ENCODE assay signal across 16 mouse cellular contexts in genomic region chr6:99173066-99173901, GRCm38 (mm10).
A peak's percentile ranks its signal among the peaks of the same experiment; 100 is the strongest.
DNase-seq lines count a peak whose midpoint lies in the region; ATAC-seq and TF ChIP-seq lines count a peak whose summit lies in the region.
"Had no signal": no experiment of that assay in that cellular context is flagged by ENCODE, and none has a peak within 500 bp of the region (broad histone marks: within the 10 kb centered on the region; RNA-seq: fewer than 3 reads in every experiment).

No protein-coding gene starts in this region.

- H3K27me3 ChIP-seq in heart, embryonic 13.5 days (replicated peaks): no peaks in the 10 kb centered on the region
- no peaks in the 10 kb centered on the region for H3K27me3 ChIP-seq in midbrain, embryonic 11.5 days (ENCODE audit: control insufficient read depth, insufficient read depth, low read length)
- no peaks in the 10 kb centered on the region for H3K27me3 ChIP-seq in midbrain, embryonic 10.5 days (ENCODE audit: low read depth, poor library complexity, severe bottlenecking)
- no peaks in the 10 kb centered on the region for H3K27me3 ChIP-seq in liver, embryonic 14.5 days (ENCODE audit: control insufficient read depth, insufficient read depth, low read length)
- H3K27me3 ChIP-seq in stomach, postnatal 0 days (ENCODE audit: control insufficient read depth, insufficient read depth, low read length): no peaks in the 10 kb centered on the region
- H3K27me3 ChIP-seq: neural tube, embryonic 12.5 days had no signal

- TF ChIP-seq CTCF in liver, embryonic 14.5 days (IDR thresholded peaks at IDR 0.05; ENCODE audit: low read depth): no peak
- no peak for TF ChIP-seq CTCF in stomach, postnatal 0 days (IDR thresholded peaks at IDR 0.05; ENCODE audit: low read depth)

- peak overlapping the region; percentile 65 for H3K27ac ChIP-seq in heart, embryonic 13.5 days (replicated peaks)
- no peak overlapping the region for H3K27ac ChIP-seq in midbrain, embryonic 11.5 days (ENCODE audit: low read depth, low read length)
- H3K27ac ChIP-seq in midbrain, embryonic 10.5 days (replicated peaks): no peak overlapping the region
- H3K27ac ChIP-seq in liver, embryonic 14.5 days: peak overlapping the region; percentile 29
- peak overlapping the region; percentile 82 for H3K27ac ChIP-seq in stomach, postnatal 0 days (replicated peaks)
- H3K27ac ChIP-seq: neural tube, embryonic 12.5 days had no signal

- H3K36me3 ChIP-seq in heart, embryonic 13.5 days: no peaks in the 10 kb centered on the region
- H3K36me3 ChIP-seq in midbrain, embryonic 11.5 days (ENCODE audit: control insufficient read depth, insufficient read depth, low read length): no peaks in the 10 kb centered on the region
- H3K36me3 ChIP-seq in midbrain, embryonic 10.5 days: no peaks in the 10 kb centered on the region
- no peaks in the 10 kb centered on the region for H3K36me3 ChIP-seq in liver, embryonic 14.5 days (replicated peaks; ENCODE audit: control insufficient read depth, insufficient read depth, low read depth)
- H3K36me3 ChIP-seq in stomach, postnatal 0 days (ENCODE audit: control insufficient read depth, insufficient read depth, low read length): no peaks in the 10 kb centered on the region
- H3K36me3 ChIP-seq: neural tube, embryonic 12.5 days had no signal

- no peak for TF ChIP-seq EP300 in liver, embryonic 14.5 days (IDR thresholded peaks at IDR 0.05; ENCODE audit: low read depth)
- TF ChIP-seq EP300 in stomach, postnatal 0 days (optimal IDR thresholded peaks at IDR 0.05): no peak

- 19% methylated on average over 14 of the region's 14 CpGs for WGBS in heart, embryonic 13.5 days
- WGBS in midbrain, embryonic 11.5 days: 77% methylated on average over 14 of the region's 14 CpGs
- 72% methylated on average over 14 of the region's 14 CpGs for WGBS in midbrain, embryonic 10.5 days
- 40% methylated on average over 14 of the region's 14 CpGs for WGBS in liver, embryonic 14.5 days (ENCODE audit: insufficient replicate concordance)
- WGBS in stomach, postnatal 0 days: 28% methylated on average over 14 of the region's 14 CpGs

- DNase-seq in heart, adult 8-10 months (ENCODE audit: low spot score): no peak
- peak; percentile 49 for DNase-seq in midbrain, embryonic 11.5 days (ENCODE audit: low spot score, missing footprints)
- no peak for DNase-seq in midbrain, embryonic 10.5 days (ENCODE audit: low spot score)
- no peak for DNase-seq in liver, embryonic 14.5 days (ENCODE audit: low read depth in 3 of 3, low spot score in 3 of 3)
- peak; percentile 64 for DNase-seq in stomach, postnatal 0 days (ENCODE audit: low spot score)
- no peak for DNase-seq in ovary, postnatal 36 days (ENCODE audit: low spot score)
- no peak for DNase-seq in left cerebral cortex, adult 18-20 months (ENCODE audit: low spot score in 2 of 2)
- DNase-seq: cerebellum, adult 2 months; gastrocnemius, postnatal 36 days; kidney, postnatal 36 days; layer of hippocampus, postnatal 36 days; midbrain, embryonic 14.5 days; retina, postnatal 1 day; thymus, postnatal 14 days had no signal

- peaks cover 60% of the 10 kb centered on the region for H3K4me1 ChIP-seq in heart, embryonic 13.5 days
- H3K4me1 ChIP-seq in midbrain, embryonic 11.5 days (ENCODE audit: control insufficient read depth, insufficient read depth, low read length): no peaks in the 10 kb centered on the region
- H3K4me1 ChIP-seq in midbrain, embryonic 10.5 days: peaks cover 17% of the 10 kb centered on the region
- H3K4me1 ChIP-seq in liver, embryonic 14.5 days (replicated peaks; ENCODE audit: control insufficient read depth in 2 of 2, insufficient read depth in 2 of 2, low read length in 1 of 2): peaks cover 0 to 28% of the 10 kb centered on the region in 2 experiments; a peak in 2 of 4 replicates
- H3K4me1 ChIP-seq in stomach, postnatal 0 days (replicated peaks; ENCODE audit: control insufficient read depth, insufficient read depth): peaks cover 4% of the 10 kb centered on the region
- H3K4me1 ChIP-seq: neural tube, embryonic 12.5 days had no signal

- H3K9me3 ChIP-seq in heart, embryonic 13.5 days: no peaks in the 10 kb centered on the region
- no peaks in the 10 kb centered on the region for H3K9me3 ChIP-seq in midbrain, embryonic 11.5 days (ENCODE audit: control insufficient read depth, low read length)
- no peaks in the 10 kb centered on the region for H3K9me3 ChIP-seq in midbrain, embryonic 10.5 days (replicated peaks)
- H3K9me3 ChIP-seq in liver, embryonic 14.5 days (ENCODE audit: control insufficient read depth, low read length): no peaks in the 10 kb centered on the region
- no peaks in the 10 kb centered on the region for H3K9me3 ChIP-seq in stomach, postnatal 0 days (ENCODE audit: control insufficient read depth, low read length)
- H3K9me3 ChIP-seq: neural tube, embryonic 12.5 days had no signal

- peak overlapping the region; percentile 59 for H3K9ac ChIP-seq in heart, embryonic 13.5 days
- no peak overlapping the region for H3K9ac ChIP-seq in midbrain, embryonic 11.5 days (ENCODE audit: low read length)
- no peak overlapping the region for H3K9ac ChIP-seq in liver, embryonic 14.5 days (replicated peaks)
- H3K9ac ChIP-seq in stomach, postnatal 0 days (ENCODE audit: low read length): peak overlapping the region; percentile 18; the same call in 1 of the 2 replicates
- H3K9ac ChIP-seq: neural tube, embryonic 12.5 days had no signal

- ATAC-seq in heart, embryonic 13.5 days (ENCODE audit: extremely low read depth, insufficient number of reproducible peaks, low FRiP score, low TSS enrichment): no peak
- no peak for ATAC-seq in midbrain, embryonic 11.5 days (ENCODE audit: low FRiP score)
- ATAC-seq in liver, embryonic 14.5 days (ENCODE audit: insufficient read depth): no peak; the same call in 1 of the 2 replicates
- ATAC-seq in stomach, postnatal 0 days (ENCODE audit: low FRiP score, low TSS enrichment): peak; percentile 38

- H3K4me3 ChIP-seq in heart, embryonic 13.5 days: peak overlapping the region; percentile 15
- H3K4me3 ChIP-seq in midbrain, embryonic 11.5 days (ENCODE audit: low read depth, low read length): no peak overlapping the region
- H3K4me3 ChIP-seq in midbrain, embryonic 10.5 days: no peak overlapping the region
- peak overlapping the region in 1 of 2 experiments; percentile 9; a peak in 1 of 4 replicates for H3K4me3 ChIP-seq in liver, embryonic 14.5 days (ENCODE audit: insufficient read depth in 1 of 2, low read depth in 2 of 2, low read length in 2 of 2)
- H3K4me3 ChIP-seq in stomach, postnatal 0 days (ENCODE audit: low read depth, low read length): peak overlapping the region; percentile 3; the same call in 1 of the 2 replicates
- H3K4me3 ChIP-seq: neural tube, embryonic 12.5 days had no signal

- H3K4me2 ChIP-seq in heart, embryonic 13.5 days: peak overlapping the region; percentile 50
- no peak overlapping the region for H3K4me2 ChIP-seq in midbrain, embryonic 11.5 days
- H3K4me2 ChIP-seq in liver, embryonic 14.5 days (ENCODE audit: low read depth): peak overlapping the region; percentile 44
- peak overlapping the region; percentile 28 for H3K4me2 ChIP-seq in stomach, postnatal 0 days (replicated peaks; ENCODE audit: low read depth)
- H3K4me2 ChIP-seq: neural tube, embryonic 12.5 days had no signal

Comparison
In these comparisons a context has a peak if more than half of its experiments do, and no peak if none do; other contexts are left out.
1. DNase-seq: peak in midbrain, embryonic 11.5 days (single experiment) and stomach, postnatal 0 days (single experiment); none in heart, adult 8-10 months (single experiment), midbrain, embryonic 10.5 days (single experiment), liver, embryonic 14.5 days (0 of 3), ovary, postnatal 36 days (single experiment) and left cerebral cortex, adult 18-20 months (0 of 2).
2. H3K27ac ChIP-seq: peak in heart, embryonic 13.5 days (single experiment), liver, embryonic 14.5 days (single experiment) and stomach, postnatal 0 days (single experiment); none in midbrain, embryonic 11.5 days (single experiment) and midbrain, embryonic 10.5 days (single experiment).
3. H3K4me3 ChIP-seq: peak in heart, embryonic 13.5 days (single experiment) and stomach, postnatal 0 days (single experiment); none in midbrain, embryonic 11.5 days (single experiment) and midbrain, embryonic 10.5 days (single experiment).
4. H3K9ac ChIP-seq: peak in heart, embryonic 13.5 days (single experiment) and stomach, postnatal 0 days (single experiment); none in midbrain, embryonic 11.5 days (single experiment) and liver, embryonic 14.5 days (single experiment).